Mouse (Mus musculus): Measurements from ENCODE around the gene Cluh. TPM values are rescaled to one million over a fixed set of nuclear protein-coding genes. Genes with fewer than 3 reads are reported as not detected.

Cluh gene
- polyA plus RNA-seq, 1 experiment, result 82.6 TPM

- no peak for TF ChIP-seq GATA1 (IDR thresholded peaks at IDR 0.05; ENCODE audit: low read length)
Observed at GRCm38 (mm10) chr11:74664279-74664678, 15.0 kb downstream of the Cluh start.

GRCm38 (mm10) chr11:74664906-74665305 is 15.6 kb downstream of the Cluh start:
- no peak for TF ChIP-seq GATA1 (IDR thresholded peaks at IDR 0.05; ENCODE audit: low read length)

- no peak for TF ChIP-seq GATA1 (IDR thresholded peaks at IDR 0.05; ENCODE audit: low read length)
Observed at GRCm38 (mm10) chr11:74665631-74666283, 16.5 kb downstream of the Cluh start.

GRCm38 (mm10) chr11:74666284-74666652 is 17.0 kb downstream of the Cluh start:
- no peak for TF ChIP-seq GATA1 (IDR thresholded peaks at IDR 0.05; ENCODE audit: low read length)

- no peak for TF ChIP-seq GATA1 (IDR thresholded peaks at IDR 0.05; ENCODE audit: low read length)
Observed at GRCm38 (mm10) chr11:74666776-74667581, 17.7 kb downstream of the Cluh start.

- TF ChIP-seq GATA1 (IDR thresholded peaks at IDR 0.05; ENCODE audit: low read length), result no peak
Observed at GRCm38 (mm10) chr11:74667582-74668010, 18.3 kb downstream of the Cluh start.

- no peak for TF ChIP-seq GATA1 (IDR thresholded peaks at IDR 0.05; ENCODE audit: low read length)
Observed at GRCm38 (mm10) chr11:74668466-74668865, 19.2 kb downstream of the Cluh start.

GRCm38 (mm10) chr11:74668971-74669370 is 19.7 kb downstream of the Cluh start:
- no peak for TF ChIP-seq GATA1 (IDR thresholded peaks at IDR 0.05; ENCODE audit: low read length)

- no peak for TF ChIP-seq GATA1 (IDR thresholded peaks at IDR 0.05; ENCODE audit: low read length)
Observed at GRCm38 (mm10) chr11:74670151-74670550, 20.9 kb downstream of the Cluh start.

- TF ChIP-seq GATA1 (IDR thresholded peaks at IDR 0.05; ENCODE audit: low read length), result no peak
Observed at GRCm38 (mm10) chr11:74671013-74671412, 21.7 kb downstream of the Cluh start.

GRCm38 (mm10) chr11:74671839-74672238 is 22.5 kb downstream of the Cluh start:
- no peak for TF ChIP-seq GATA1 (IDR thresholded peaks at IDR 0.05; ENCODE audit: low read length)

GRCm38 (mm10) chr11:74672901-74673513 is 23.7 kb downstream of the Cluh start:
- no peak for TF ChIP-seq GATA1 (IDR thresholded peaks at IDR 0.05; ENCODE audit: low read length)

- TF ChIP-seq GATA1 (IDR thresholded peaks at IDR 0.05; ENCODE audit: low read length), result no peak
Observed at GRCm38 (mm10) chr11:74673561-74673960, 24.3 kb downstream of the Cluh start.

- TF ChIP-seq GATA1 (IDR thresholded peaks at IDR 0.05; ENCODE audit: low read length), result no peak
Observed at GRCm38 (mm10) chr11:74674713-74675112, 25.4 kb downstream of the Cluh start.

GRCm38 (mm10) chr11:74675156-74675555 is 25.9 kb downstream of the Cluh start:
- no peak for TF ChIP-seq GATA1 (IDR thresholded peaks at IDR 0.05; ENCODE audit: low read length)

- TF ChIP-seq GATA1 (IDR thresholded peaks at IDR 0.05; ENCODE audit: low read length), result no peak
Observed at GRCm38 (mm10) chr11:74692151-74692550, 42.9 kb downstream of the Cluh start.
